Mouse (Mus musculus): ENCODE data around the gene Mcm5.

Mcm5 gene

DNA sequence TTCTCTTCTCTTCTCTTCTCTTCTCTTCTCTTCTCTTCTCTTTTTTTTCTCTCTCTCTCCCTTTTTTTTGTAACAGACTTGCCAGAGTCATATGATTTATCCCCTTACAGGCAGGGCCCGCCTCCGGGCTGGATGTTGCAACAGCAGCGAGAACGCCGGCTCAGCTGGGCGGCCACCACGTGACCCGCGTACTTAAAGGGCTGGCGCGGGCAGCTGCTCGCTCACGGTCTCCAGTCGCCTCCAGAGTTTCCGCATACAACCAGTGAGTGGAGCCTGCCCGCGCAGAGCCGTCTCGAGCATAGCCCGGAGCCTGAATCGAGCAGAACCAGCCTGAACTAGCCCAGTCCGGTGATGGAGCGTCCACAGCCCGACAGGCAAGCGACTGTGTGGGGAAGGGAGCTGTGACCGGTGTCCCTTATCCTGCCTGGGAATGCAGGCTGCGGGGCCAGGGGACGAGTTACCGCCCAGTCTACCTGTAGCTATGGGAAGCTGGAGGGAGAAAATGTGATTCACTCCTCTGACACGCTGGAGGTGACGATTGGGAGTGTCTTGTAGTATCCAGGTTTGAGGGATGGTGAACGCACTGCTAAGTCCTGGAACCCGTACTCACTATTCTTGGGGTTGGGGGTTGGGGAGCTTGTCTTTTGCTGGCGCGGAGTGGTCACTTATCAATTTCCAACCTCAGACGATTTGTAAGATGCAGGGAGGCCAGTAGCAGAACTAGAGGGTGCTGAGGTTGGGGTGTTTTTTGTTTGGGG, 15.8 kb upstream of the Mcm5 start, which contains the start of gene Hmox1:
Hmox1 (plus strand) TSS at position 223 of the 758 bp plus-strand sequence.
- in situ Hi-C loops (cut with MboI): no loop called here

DNA sequence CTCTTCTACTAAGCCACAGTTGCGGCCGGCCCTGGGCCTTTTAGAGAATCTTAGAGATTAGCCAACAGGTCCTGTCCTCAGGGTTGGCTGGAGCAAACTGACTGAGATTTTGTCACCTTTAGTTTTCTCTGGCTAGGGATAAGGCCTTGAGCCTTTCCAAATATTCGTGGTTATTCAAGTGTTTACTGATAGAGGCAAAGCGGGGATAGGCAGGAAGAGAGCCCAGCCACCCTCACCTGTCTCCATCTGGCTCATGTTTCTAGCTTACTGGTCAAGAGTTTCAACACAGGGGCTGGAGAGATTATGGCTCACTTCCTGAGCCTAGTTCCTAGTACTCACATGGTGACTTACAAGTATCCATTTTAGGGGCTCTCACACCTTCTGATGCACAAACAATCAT, 6.4 kb upstream of the Mcm5 start:
- in situ Hi-C loops (cut with MboI): no loop called here

DNA sequence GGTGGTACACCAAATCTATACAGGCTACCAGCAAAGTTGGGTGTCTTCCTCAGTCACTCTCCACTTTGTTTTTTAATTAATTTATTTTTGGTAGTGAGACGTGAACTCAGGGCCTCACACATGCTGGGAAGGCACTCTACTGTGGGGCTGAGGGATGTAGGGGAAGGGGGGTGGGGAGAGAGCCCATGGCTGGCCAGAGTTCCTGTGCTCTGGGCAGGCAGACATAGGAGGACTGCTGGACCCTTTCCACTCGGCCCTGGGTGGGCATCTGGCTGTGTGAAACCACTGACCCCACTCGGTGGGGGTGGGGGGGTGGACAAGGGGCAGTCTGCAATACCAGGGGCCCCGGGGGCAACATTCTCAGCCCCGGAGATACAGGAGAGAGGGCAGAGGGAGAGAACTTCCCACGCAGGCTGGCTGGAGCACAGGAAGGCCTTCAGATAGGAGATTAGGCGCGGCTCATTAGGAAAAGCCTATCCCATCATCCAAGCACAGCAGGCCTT, 5.9 kb upstream of the Mcm5 start:
- in situ Hi-C loops (cut with MboI): no loop called here

- in situ Hi-C loops (cut with MboI): no loop called here
These were observed 688 bp upstream of the Mcm5 start for GRCm38 (mm10) chr8:75108527-75109235.

DNA sequence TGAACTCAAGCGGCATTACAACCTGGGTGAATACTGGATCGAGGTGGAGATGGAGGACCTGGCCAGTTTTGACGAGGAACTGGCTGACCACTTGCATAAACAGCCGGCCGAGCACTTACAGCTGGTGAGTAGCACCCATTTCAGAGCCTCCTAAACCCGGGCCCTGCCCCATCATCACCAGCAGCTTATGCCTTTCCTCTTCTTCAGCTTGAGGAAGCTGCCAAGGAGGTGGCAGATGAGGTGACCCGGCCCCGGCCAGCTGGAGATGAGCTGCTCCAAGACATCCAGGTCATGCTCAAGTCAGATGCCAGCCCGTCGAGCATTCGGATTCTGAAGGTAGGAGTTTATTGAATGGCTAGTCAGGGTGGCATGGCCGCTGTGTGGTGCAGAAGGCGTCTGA, 724 bp downstream of the Mcm5 start:
- in situ Hi-C loops (cut with MboI): no loop called here

- in situ Hi-C loops (cut with MboI): no loop called here
These were observed 9.1 kb downstream of the Mcm5 start for GRCm38 (mm10) chr8:75118505-75118904.

DNA sequence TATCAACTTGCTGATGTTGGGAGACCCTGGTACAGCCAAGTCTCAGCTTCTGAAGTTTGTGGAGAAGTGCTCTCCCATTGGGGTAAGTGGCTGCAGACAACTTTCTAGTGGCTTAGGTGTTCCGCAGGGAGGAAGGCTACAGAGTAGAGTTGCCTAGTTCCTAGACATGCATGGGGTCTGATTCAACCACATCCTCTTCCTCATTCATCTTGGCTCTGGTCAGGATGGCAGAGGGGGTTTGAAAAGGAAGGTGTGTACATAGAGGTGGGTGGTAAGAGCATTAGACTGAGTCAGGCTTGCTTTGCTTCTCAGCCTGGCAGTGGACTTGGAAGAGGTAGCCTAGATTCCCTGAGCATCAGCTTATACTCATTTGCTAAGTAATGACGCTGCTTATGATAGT, 9.9 kb downstream of the Mcm5 start:
- in situ Hi-C loops (cut with MboI): no loop called here

DNA sequence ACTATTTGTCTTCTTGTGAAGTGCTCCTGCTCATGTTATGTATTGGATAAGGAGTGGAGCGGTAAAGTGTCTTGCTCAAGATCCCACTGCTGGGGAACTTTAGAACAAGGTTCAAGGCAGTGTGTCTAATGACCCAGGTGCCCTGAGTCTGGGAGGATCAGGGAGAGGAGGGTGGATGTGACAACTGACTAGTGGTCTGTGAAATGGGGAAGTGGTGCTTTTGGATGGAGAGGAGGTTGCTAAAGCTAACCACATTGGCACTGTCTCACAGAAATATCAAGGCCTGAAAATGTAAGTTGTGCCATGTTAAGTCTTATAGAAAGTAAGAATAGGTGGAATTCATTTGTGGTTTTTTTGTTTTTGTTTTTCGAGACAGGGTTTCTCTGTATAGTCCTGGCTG, 10.4 kb downstream of the Mcm5 start:
- in situ Hi-C loops (cut with MboI): no loop called here

DNA sequence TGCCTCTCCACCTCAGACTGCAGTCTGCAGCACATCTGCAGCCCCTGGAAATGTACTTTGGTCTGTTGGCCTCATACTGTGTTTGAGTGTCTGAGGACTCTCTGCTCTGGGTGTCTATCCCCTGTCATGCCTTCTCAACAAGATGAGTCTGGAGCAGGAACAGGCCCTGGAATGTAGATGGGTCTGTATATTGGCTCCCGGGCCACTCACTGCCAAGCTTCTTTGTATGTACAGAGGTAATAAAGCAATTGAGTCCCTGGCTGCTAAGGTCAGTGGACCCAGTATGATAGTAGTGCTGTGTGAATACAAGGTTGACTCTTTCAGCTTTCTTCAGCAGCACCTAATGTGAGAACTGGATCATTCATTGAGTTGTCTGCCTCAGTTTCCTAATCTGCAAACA, 18.0 kb downstream of the Mcm5 start:
- in situ Hi-C loops (cut with MboI): no loop called here

DNA sequence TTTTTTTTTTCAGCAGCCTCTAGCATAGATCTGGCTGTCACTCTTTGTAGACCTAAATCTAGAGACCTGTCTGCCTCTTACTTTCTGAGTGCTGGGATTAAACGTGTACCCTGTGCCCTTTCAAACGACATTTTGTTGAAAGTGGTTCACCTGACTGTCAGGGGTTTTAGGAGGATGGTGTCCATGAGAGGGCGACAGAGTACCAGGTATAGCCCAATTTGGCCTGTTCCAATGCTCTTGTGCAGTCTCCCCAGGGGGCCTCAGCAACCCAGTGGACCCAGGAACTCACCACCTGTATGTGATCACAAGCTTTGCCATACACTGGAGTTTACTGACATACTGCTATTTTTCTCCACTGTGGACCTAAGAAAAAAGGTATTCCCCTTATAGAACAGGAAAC, 23.1 kb downstream of the Mcm5 start:
- in situ Hi-C loops (cut with MboI): no loop called here

GRCm38 (mm10) chr8:75133399-75133798, 24.0 kb downstream of the Mcm5 start:
- in situ Hi-C loops (cut with MboI): no loop called here

DNA sequence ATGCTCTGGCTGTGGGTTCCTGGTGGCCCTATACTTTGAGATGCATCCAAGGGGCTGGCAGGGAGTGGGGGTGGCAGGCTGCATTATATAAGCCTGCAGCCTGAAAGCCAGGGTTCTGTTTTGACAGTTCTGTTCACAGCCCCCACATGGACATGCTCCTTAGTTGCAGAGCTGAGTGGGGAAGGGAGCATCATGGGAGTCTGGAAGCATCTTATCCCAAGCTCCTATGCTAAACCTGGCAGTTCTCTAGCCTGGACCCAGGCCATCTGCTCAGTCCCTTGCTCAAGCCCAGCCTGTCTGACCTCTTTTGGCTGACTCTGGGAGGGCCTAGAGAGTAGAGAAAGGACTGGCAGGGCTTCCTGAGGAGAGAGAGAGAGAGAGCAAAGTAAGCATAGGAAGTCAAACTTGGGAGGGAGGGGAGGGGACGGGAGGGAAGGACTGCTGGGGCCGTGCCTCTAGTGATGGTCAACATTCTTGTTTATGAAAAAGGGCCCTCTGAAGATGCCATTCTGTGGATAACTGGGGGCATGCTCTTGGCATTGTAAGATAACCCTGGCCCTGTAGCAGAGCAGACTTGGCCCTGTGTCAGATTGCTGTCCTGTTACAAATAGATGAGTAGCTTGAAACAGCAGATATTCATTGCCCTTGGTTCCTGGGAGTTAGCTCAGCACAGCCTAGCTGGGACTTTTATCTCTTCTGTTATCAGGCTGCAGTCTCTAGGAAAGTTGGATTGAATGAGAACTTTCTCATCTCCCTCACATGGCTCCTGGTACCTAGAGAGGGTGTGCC, 25.4 kb downstream of the Mcm5 start:
- in situ Hi-C loops (cut with MboI): no loop called here

GRCm38 (mm10) chr8:75135756-75136155, 26.4 kb downstream of the Mcm5 start:
- in situ Hi-C loops (cut with MboI): no loop called here

DNA sequence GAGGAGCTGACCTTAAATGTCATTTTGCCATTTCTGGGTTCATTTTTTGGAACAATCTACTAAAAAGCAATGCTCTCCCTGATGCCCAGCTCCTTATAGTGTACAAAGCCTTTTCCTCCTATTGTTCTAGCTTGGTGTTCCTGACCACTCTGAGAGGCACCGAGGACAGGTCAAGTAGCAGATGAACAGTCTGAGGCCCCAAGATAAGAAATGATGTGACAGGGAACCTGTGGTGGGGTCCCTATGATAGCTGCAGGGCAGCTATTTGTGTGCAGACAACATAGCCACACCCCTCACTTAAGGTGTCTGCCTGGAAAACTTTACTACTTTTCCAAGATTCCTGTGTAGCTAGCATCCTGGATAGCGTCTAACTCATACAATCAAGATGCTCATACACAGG, 26.9 kb downstream of the Mcm5 start:
- in situ Hi-C loops (cut with MboI): no loop called here

DNA sequence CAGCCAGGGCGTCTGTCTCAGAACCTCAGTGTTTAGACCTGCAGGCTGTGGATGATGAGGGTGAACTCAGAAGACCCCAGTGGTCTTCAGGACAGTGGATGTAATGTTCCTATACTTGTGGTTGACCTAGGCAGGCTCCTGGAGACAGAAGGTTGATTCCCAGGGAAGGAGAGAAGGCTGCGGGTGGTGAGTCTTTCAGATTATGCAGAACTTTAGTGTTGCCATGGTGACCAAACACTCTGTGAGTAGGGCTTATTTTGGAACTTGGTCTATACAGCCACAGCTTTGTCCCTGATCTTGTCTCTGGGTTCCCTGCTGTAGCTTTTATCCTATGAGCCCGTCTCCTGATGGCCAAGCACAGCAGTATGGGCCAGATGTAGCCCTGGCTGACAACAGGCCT, 28.2 kb downstream of the Mcm5 start:
- in situ Hi-C loops (cut with MboI): no loop called here

DNA sequence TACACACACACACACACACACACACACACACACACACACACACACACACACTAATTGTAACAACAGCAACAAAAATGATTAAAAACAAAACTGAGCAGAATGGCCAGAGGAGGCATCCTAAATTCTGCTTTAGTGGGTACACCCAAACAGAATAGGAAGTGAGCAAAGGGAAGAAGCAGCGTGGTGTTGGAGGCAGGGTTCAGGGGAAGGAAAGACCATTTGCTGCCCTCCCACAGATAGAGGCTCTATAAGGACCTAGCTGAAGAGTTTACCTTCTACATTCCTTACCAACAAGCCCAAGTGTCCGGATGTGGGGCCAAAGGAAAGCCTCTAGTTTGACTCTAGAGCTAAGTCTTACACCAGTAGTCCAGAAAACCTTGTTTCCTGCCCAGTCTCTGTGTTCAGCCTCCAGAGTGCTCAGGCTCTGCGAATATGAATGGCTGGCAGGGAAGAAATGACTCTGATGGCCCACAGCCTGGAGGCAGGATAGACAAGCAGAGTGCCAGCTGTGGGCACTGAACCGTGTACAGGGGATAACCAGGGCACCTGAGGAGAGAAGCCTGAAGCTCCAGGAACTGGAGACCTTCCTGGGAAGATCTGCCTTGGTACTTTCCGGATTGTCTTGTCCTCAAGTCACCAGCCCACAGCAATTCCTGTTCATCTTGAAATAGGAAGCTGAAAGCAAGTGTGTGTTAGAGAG, 41.7 kb downstream of the Mcm5 start:
- in situ Hi-C loops (cut with MboI): no loop called here

- in situ Hi-C loops (cut with MboI): no loop called here
These were observed 42.4 kb downstream of the Mcm5 start for GRCm38 (mm10) chr8:75151743-75152142.

GRCm38 (mm10) chr8:75152505-75153082, 43.2 kb downstream of the Mcm5 start:
- in situ Hi-C loops (cut with MboI): no loop called here

GRCm38 (mm10) chr8:75154855-75155478, 45.6 kb downstream of the Mcm5 start:
- in situ Hi-C loops (cut with MboI): no loop called here

DNA sequence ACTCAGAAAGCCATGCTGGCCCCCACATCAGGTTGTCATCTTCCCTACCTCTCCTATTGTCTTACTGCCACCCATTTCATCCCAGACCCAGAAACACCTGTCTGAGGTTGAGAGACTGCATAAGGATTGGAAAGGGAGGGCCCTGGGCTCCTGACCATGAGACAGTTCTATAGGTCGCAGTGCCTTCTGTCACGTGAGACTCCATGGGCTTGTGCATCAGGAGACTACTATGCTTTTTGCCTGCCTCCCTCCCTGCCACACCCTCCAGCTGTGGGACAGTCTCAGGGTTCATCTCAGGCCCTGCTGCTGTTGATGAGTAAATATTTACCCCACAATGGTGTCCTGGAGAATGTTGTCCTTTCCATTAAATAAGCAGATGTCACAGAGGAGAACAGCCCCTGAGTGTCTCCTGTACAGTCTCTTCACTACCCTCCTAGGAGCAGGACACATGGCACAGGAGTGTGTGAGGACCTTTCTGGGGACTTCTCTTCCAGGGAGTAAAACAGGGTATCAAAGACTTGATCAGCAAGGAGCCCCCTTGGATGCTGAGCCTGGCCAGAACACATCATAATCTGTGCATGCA, 46.5 kb downstream of the Mcm5 start:
- in situ Hi-C loops (cut with MboI): no loop called here
